Mouse (Mus musculus) liver, embryonic 13.5 days (tissue): Measurements from ENCODE around the gene 1700025G04Rik. TPM values are rescaled to one million over a fixed set of nuclear protein-coding genes. Genes with fewer than 3 reads are reported as not detected.

ENCODE experiments used
- ATAC-seq: fragments of 200-750 bp; cut with Nextera tagmentation; 2 replicates; pipeline ENCODE4 v1.8.0; 2017; ENCODE audit warnings: low read depth, mild to moderate bottlenecking, moderate number of reproducible peaks, moderate library complexity
- DNase-seq: peaks from one replicate; pipeline ENCODE4 v3.0.0; 2022
- H3K27ac ChIP-seq: fragments of 300-500 bp; sonication (generic); 2 replicates; pipeline ENCODE4 v1.5.1; 2015; ENCODE audit warnings: moderate library complexity, mild to moderate bottlenecking, inconsistent platforms
- H3K27me3 ChIP-seq: fragments of 300-500 bp; sonication (generic); 2 replicates; pipeline ENCODE4 v1.6.1; 2015; ENCODE audit warnings: mild to moderate bottlenecking, inconsistent platforms
- H3K36me3 ChIP-seq: fragments of 300-500 bp; sonication (generic); 2 replicates; pipeline ENCODE4 v1.6.1; 2015; ENCODE audit warnings: mild to moderate bottlenecking, inconsistent platforms
- H3K4me1 ChIP-seq: fragments of 300-500 bp; sonication (generic); replicated peaks from 2 replicates; pipeline ENCODE4 v1.6.1; 2015; ENCODE audit warnings: inconsistent platforms
- H3K4me2 ChIP-seq: fragments of 300-500 bp; sonication (generic); 2 replicates; pipeline ENCODE4 v1.6.1; 2015; ENCODE audit warnings: inconsistent platforms, mild to moderate bottlenecking, moderate library complexity
- H3K4me3 ChIP-seq: fragments of 300-500 bp; sonication (generic); replicated peaks from 2 replicates; pipeline ENCODE4 v1.5.1; 2015; ENCODE audit warnings: mild to moderate bottlenecking, inconsistent platforms
- H3K9ac ChIP-seq: fragments of 300-500 bp; sonication (generic); 2 replicates; pipeline ENCODE4 v1.6.1; 2015; ENCODE audit warnings: mild to moderate bottlenecking, inconsistent platforms
- H3K9me3 ChIP-seq: fragments of 300-500 bp; sonication (generic); replicated peaks from 2 replicates; pipeline ENCODE4 v1.6.1; 2016; ENCODE audit warnings: inconsistent platforms
- WGBS: fragments of 180-500 bp; shearing (Covaris S2); methylation state at CpG from one replicate; pipeline ENCODE4 v1.1.7; 2015; ENCODE audit not compliant: insufficient replicate concordance; 5-methylcytosine and 5-hydroxymethylcytosine counted together
- polyA plus RNA-seq: library from polyadenylated mRNA; unstranded; fragments of >200 nt; fragmentation: Nextera tagmentation; extraction: Ambion mirVana; gene quantifications from 2 replicates; pipeline ENCODE4 v1.2.1, GENCODE M21; 2015

The 1700025G04Rik gene
- polyA plus RNA-seq, 1 experiment from 2014 or later = 1.8 TPM

DNA sequence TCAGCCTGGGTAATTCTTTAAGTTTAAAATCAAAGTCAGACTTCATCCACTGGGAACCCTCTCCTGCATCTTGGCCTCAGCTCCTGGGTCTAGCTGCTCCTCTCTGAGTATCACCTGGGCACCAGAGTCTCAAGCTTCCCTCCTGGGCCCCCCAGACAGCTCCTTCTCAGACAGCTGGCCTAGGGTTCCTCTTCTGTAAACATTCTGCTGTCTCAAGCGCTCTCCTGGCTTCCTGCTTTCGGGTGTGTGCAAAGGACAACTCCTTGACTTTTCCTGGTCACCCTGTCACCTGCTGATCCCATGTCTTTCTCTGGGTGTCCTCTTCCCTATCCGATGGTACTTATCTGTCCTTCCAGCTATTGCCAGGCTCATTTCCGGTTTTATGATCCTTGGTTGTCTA lies 99.3 kb downstream of the 1700025G04Rik start:
- 67% methylated on average over 4 of the region's 4 CpGs for WGBS
- DNase-seq (no peak), ATAC-seq (no peak)
- Histone ChIP-seq H3K9me3 (no peaks in the 10 kb centered on the region; the same call in 1 of the 2 replicates), H3K4me1 (no peaks in the 10 kb centered on the region), H3K27ac (no peak overlapping the region), H3K27me3 (no peaks in the 10 kb centered on the region), H3K4me2 (no peak overlapping the region), H3K9ac (no peak overlapping the region), H3K4me3 (no peak overlapping the region), H3K36me3 (no peaks in the 10 kb centered on the region)

GRCm38 (mm10) chr1:151988713-151989112 lies 101.2 kb downstream of the 1700025G04Rik start:
- H3K27me3 ChIP-seq = no peaks in the 10 kb centered on the region
- DNase-seq (no peak), ATAC-seq (no peak)
- H3K27ac ChIP-seq = no peak overlapping the region
- H3K36me3 ChIP-seq = no peaks in the 10 kb centered on the region
- 74% methylated on average over 7 of the region's 7 CpGs for WGBS
- no peak overlapping the region for H3K4me3 ChIP-seq
- no peaks in the 10 kb centered on the region; the same call in 1 of the 2 replicates for H3K9me3 ChIP-seq
- H3K4me1 ChIP-seq = no peaks in the 10 kb centered on the region
- H3K9ac ChIP-seq = no peak overlapping the region
- no peak overlapping the region for H3K4me2 ChIP-seq

GRCm38 (mm10) chr1:151988066-151988465 lies 101.9 kb downstream of the 1700025G04Rik start:
- Histone ChIP-seq H3K27ac (no peak overlapping the region), H3K9me3 (no peaks in the 10 kb centered on the region; the same call in 1 of the 2 replicates), H3K27me3 (no peaks in the 10 kb centered on the region), H3K4me2 (no peak overlapping the region), H3K36me3 (no peaks in the 10 kb centered on the region), H3K4me1 (no peaks in the 10 kb centered on the region), H3K9ac (no peak overlapping the region), H3K4me3 (no peak overlapping the region)
- WGBS = 72% methylated on average over 8 of the region's 8 CpGs
- no peak for ATAC-seq
- DNase-seq = no peak

DNA sequence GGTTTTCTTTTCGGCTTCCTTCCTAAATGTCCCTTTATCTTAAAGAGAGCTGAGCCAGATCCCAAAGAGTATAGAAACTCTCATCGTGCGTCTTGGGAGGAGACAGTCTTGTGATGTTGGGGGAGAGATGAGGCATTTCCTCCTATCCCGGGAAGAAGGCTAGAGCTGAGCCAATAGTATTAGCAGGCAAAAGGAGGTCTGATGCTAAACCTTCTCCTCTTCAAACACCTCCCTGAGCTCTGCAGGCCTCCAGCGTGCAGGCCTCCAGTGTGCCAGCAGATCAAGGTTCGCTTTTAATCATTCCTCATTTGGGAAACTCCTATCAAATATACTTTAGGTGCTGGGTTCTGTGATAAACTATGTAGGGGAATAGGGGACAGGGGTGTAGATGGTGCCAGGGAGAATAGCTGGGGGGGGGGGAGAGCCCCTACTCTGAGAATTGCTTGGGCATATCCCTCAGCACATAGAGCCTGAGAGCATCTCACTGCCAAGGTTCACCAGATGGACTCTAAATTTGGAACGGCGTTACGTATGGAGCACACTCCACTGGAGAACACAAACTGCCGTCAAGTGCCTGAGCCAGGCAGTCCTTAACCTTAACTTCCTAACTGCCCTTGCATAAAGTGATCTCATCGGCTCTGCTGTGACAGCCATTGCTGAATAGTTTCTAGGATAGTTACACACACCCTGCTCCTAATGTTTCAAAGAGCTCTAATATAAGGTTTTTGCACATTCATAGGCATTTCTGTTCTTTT lies 103.7 kb downstream of the 1700025G04Rik start:
- H3K4me2 ChIP-seq = no peak overlapping the region
- ATAC-seq (no peak), DNase-seq (no peak)
- H3K27ac ChIP-seq = no peak overlapping the region
- no peak overlapping the region for H3K9ac ChIP-seq
- no peaks in the 10 kb centered on the region for H3K4me1 ChIP-seq
- H3K9me3 ChIP-seq = no peaks in the 10 kb centered on the region
- H3K4me3 ChIP-seq = no peak overlapping the region
- no peaks in the 10 kb centered on the region for H3K27me3 ChIP-seq
- no peaks in the 10 kb centered on the region for H3K36me3 ChIP-seq
- 67% methylated on average over 11 of the region's 11 CpGs for WGBS

DNA sequence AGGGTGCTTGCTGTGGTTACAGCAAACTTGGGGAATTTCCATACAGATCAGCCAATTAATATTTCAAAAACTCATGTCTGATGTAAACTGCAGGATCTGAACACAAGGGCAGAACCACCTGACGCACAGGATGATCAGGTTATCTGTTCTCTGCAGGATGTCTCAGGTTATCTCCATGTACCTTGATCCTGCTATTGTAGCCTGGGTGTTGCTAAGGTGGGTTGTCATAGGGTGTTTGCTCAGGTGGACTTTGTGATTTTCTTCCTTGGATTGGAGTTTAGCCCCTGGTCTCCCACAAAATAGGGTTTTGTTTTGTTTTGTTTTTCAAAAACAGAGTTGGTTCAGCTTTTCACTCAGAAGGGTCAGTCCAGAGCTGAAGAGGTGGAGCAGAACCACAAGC lies 104.9 kb downstream of the 1700025G04Rik start:
- Histone ChIP-seq H3K4me1 (no peaks in the 10 kb centered on the region), H3K27me3 (no peaks in the 10 kb centered on the region), H3K4me2 (no peak overlapping the region), H3K4me3 (no peak overlapping the region), H3K27ac (no peak overlapping the region), H3K9ac (no peak overlapping the region), H3K9me3 (no peaks in the 10 kb centered on the region), H3K36me3 (no peaks in the 10 kb centered on the region)
- ATAC-seq = no peak
- DNase-seq = no peak
- WGBS = 48% methylated on average over 1 of the region's 1 CpGs

GRCm38 (mm10) chr1:151983991-151984390 lies 105.9 kb downstream of the 1700025G04Rik start:
- ATAC-seq = no peak
- Histone ChIP-seq H3K36me3 (no peaks in the 10 kb centered on the region), H3K27me3 (no peaks in the 10 kb centered on the region), H3K4me3 (no peak overlapping the region), H3K9ac (no peak overlapping the region), H3K27ac (no peak overlapping the region), H3K9me3 (no peaks in the 10 kb centered on the region), H3K4me2 (no peak overlapping the region), H3K4me1 (no peaks in the 10 kb centered on the region)
- WGBS = 42% methylated on average over 4 of the region's 4 CpGs
- no peak for DNase-seq

GRCm38 (mm10) chr1:151980498-151980897 lies 109.4 kb downstream of the 1700025G04Rik start:
- H3K4me2 ChIP-seq = no peak overlapping the region
- H3K36me3 ChIP-seq = no peaks in the 10 kb centered on the region
- H3K4me3 ChIP-seq = no peak overlapping the region
- H3K9me3 ChIP-seq = no peaks in the 10 kb centered on the region
- no peaks in the 10 kb centered on the region for H3K4me1 ChIP-seq
- WGBS = 46% methylated on average over 7 of the region's 7 CpGs
- H3K27me3 ChIP-seq = no peaks in the 10 kb centered on the region
- no peak for ATAC-seq
- H3K9ac ChIP-seq = no peak overlapping the region
- no peak for DNase-seq
- H3K27ac ChIP-seq = no peak overlapping the region

DNA sequence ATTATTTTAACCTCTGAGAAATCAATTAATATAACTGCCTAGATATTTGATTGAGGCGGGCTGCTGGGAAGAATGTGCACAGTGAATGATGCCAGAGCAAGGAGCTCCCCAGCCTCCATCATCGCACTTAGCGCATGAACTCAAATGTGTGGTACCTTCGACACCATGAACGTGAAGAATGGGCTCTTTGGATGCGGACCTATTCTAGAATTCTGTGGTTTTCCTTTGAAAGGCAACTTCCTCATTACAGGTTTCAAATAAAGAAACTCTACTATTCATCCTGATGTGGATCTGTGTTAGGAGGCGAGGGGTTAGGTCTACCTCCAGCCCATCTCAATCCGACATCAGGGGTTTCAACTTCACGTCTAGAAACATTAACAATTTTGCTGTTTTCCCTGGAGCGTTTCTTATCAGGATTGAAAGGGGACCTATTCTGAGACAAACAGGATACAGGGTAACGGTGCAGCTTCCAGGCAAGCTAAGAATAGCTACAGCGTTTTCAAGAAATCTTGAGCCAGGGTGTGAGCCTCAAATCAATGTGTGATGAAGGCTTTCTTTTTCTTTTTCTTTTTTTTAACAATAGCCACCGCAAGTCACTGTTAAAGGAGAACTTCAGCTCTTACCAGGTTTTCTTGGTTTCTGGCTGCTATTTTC lies 110.0 kb downstream of the 1700025G04Rik start:
- DNase-seq = no peak
- Histone ChIP-seq H3K9ac (no peak overlapping the region), H3K27me3 (no peaks in the 10 kb centered on the region), H3K4me2 (no peak overlapping the region), H3K36me3 (no peaks in the 10 kb centered on the region), H3K4me1 (no peaks in the 10 kb centered on the region), H3K4me3 (no peak overlapping the region), H3K27ac (no peak overlapping the region), H3K9me3 (no peaks in the 10 kb centered on the region)
- WGBS = 24% methylated on average over 13 of the region's 13 CpGs
- no peak for ATAC-seq

DNA sequence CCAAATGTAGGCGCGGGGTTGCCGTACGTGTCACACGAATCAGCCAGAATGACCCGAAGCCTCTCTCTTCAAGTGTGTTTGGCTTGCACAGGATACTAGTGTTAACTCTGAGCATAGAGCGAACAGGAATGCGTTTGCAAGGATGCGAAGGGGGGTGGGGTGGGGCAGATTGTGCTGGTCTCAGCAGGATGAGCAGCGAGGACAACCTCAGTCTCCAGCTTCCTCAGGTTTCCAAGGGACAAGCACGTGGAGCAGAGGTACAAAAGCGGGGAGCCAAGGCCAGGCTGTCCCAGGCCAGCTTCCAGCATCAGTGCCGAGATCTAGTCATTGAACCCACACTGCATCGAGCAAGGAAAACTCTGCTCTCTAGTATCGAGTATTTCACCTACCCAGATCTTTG lies 111.2 kb downstream of the 1700025G04Rik start:
- DNase-seq = no peak
- ATAC-seq = no peak
- no peaks in the 10 kb centered on the region for H3K4me1 ChIP-seq
- no peaks in the 10 kb centered on the region for H3K36me3 ChIP-seq
- WGBS = 75% methylated on average over 15 of the region's 15 CpGs
- H3K4me2 ChIP-seq = no peak overlapping the region
- H3K27me3 ChIP-seq = no peaks in the 10 kb centered on the region
- no peak overlapping the region for H3K27ac ChIP-seq
- H3K9ac ChIP-seq = no peak overlapping the region
- H3K4me3 ChIP-seq = no peak overlapping the region
- no peaks in the 10 kb centered on the region for H3K9me3 ChIP-seq

DNA sequence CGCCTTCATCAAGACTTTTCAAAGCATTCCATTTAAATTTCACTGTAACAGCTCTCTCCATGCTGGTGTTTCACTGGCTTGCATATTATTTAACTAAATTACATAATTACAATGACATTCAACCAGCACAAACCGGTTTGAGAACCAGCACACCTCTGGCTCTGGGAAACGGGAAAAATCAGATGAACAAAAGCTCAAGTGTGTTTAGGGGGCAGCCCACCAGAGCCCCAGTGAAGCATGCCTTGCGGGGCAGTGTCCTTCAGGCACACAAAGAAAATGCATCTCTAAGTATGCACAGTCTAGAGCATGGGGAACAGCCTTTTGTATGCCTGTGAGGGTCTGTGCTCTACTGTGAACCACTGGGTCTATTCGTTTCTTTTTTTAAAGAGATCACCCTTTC lies 112.3 kb downstream of the 1700025G04Rik start:
- Histone ChIP-seq H3K36me3 (no peaks in the 10 kb centered on the region), H3K9me3 (no peaks in the 10 kb centered on the region), H3K9ac (no peak overlapping the region), H3K27me3 (no peaks in the 10 kb centered on the region), H3K4me2 (no peak overlapping the region), H3K4me3 (no peak overlapping the region), H3K4me1 (no peaks in the 10 kb centered on the region), H3K27ac (no peak overlapping the region)
- 68% methylated on average over 5 of the region's 5 CpGs for WGBS
- ATAC-seq = no peak
- no peak for DNase-seq

DNA sequence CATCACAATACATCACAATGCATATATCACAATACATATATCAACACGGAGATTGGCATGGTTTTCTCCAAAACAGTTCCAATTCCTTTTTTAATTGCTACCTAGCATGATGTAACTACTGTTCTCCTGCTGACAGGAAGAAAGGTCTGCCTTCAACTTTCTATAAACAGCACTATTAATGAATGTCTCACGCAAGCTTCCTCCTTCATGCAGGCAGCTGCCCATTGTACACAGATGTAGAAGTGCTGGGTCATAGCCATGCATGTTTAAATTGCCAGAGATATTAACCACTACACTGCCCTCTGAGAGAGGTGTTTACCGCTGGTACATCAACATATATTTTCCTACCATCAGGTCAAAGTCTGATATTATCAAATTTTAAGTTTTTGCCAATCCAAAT lies 113.1 kb downstream of the 1700025G04Rik start:
- WGBS = 58% methylated on average over 3 of the region's 3 CpGs
- H3K4me1 ChIP-seq = no peaks in the 10 kb centered on the region

More for the DNA sequence above, 113.1 kb downstream of the 1700025G04Rik start:
- ATAC-seq (no peak), DNase-seq (no peak)
- no peaks in the 10 kb centered on the region for H3K9me3 ChIP-seq
- no peak overlapping the region for H3K27ac ChIP-seq
- no peak overlapping the region for H3K9ac ChIP-seq
- H3K4me2 ChIP-seq = no peak overlapping the region
- H3K4me3 ChIP-seq = no peak overlapping the region
- no peaks in the 10 kb centered on the region for H3K27me3 ChIP-seq
- H3K36me3 ChIP-seq = no peaks in the 10 kb centered on the region
